Mouse (Mus musculus) ES-Bruce4 (cell line): ENCODE results near the gene Lcn2.

Source experiments
- CTCF ChIP-seq: IDR thresholded peaks from one replicate; pipeline ENCODE4 v1.8.1; 2011; ENCODE audit warnings: low read depth, low read length
- EP300 ChIP-seq: IDR thresholded peaks from 2 replicates; pipeline ENCODE4 v1.6.1; 2011; ENCODE audit warnings: low read depth, low read length; ENCODE audit not compliant: insufficient read depth
- POLR2A ChIP-seq: IDR thresholded peaks from one replicate; pipeline ENCODE4 v1.8.1; 2011; ENCODE audit warnings: low read length; ENCODE audit not compliant: insufficient read depth

- TF ChIP-seq POLR2A (no peak), CTCF (no peak), EP300 (no peak)
These were observed 23.4 kb upstream of the Lcn2 start for GRCm38 (mm10) chr2:32411407-32411806.
